Mouse (Mus musculus): ENCODE data around the gene Mlx. TPM values are rescaled to one million over a fixed set of nuclear protein-coding genes. Genes with fewer than 3 reads are reported as not detected.
"Not testable (repeated sequence)": the region's sequence is repeated elsewhere in the genome, so short reads cannot be mapped to it uniquely, and the experiment has no call there.

The Mlx gene
- total RNA-seq, 1 experiment: 42.0 TPM

DNA sequence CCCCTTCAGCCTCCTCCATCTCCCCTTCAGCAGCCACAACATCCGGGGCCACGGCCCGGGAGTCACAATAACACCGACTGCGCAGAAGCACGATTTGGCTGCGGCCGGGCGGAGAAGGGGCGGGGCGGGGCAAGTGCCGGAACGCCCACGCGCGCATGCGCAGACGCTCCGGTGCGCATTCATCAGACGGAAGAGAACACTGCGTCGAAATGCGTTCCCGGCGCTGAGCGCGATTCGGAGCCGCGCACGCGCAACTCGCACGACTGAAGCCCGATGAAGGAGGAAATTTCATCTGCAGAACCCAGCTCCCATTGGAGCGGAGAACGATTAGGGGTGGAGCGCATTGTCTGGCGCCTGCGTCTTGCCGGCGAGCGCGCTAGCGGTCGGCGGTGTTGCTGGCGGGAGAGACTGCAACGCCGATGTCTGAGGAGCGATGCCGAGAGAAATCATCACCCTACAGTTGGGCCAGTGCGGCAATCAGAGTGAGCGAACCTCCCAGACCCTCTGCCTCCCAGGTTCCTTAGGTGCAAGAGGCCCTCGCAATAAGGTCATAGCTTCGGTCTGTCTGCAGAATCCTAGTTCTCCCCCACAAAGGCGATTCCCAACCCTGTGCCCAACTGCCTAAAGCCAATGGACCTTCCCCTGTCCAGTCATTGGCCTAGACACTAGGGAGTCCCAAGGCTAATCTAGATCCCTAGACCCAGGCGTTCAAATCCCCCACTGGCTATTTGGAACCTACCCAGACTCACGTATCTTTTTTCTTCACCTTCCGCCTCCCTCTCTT, 32.9 kb downstream of the Mlx start, which contains the start of the genes Retreg3 and Tubg1:
TSS of gene Retreg3 (minus strand) at position 133 of the 784 bp plus-strand sequence.
TSS of gene Tubg1 (plus strand) at position 178 of the 784 bp plus-strand sequence.
- no peak for TF ChIP-seq ZC3H11A (IDR thresholded peaks at IDR 0.05; ENCODE audit: borderline replicate concordance, low read depth, low read length)
- TF ChIP-seq CHD2 (IDR thresholded peaks at IDR 0.05; ENCODE audit: low read depth, low read length): no peak; the same call in 1 of the 2 replicates
- TF ChIP-seq MAFK (IDR thresholded peaks at IDR 0.05; ENCODE audit: insufficient read depth, low read depth, low read length): no peak
- no peak; the same call in 1 of the 2 replicates for TF ChIP-seq HCFC1 (IDR thresholded peaks at IDR 0.05; ENCODE audit: borderline replicate concordance, insufficient read depth, low read length)
- TF ChIP-seq ZNF384 (IDR thresholded peaks at IDR 0.05; ENCODE audit: low read depth, low read length): no peak
- peak; percentile 98 for DNase-seq (ENCODE audit: low read depth, low spot score)
- Histone ChIP-seq H3K4me3 (ENCODE audit: insufficient read depth in 1 of 2, low read depth in 1 of 2, low read length in 2 of 2, poor library complexity in 1 of 2, severe bottlenecking in 1 of 2) (peak within 1 kb of the TSS; percentile 84 to 88), H3K9ac (ENCODE audit: insufficient read depth, low read depth, low read length, poor library complexity, severe bottlenecking) (peak within 1 kb of the TSS; percentile 93), H3K27ac (ENCODE audit: insufficient read depth, low read depth, low read length, poor library complexity, severe bottlenecking) (peak within 1 kb of the TSS; percentile 51; the same call in 1 of the 2 replicates), H3K36me3 (ENCODE audit: control insufficient read depth, insufficient read depth, low read length, poor library complexity, severe bottlenecking) (peaks cover 7% of the 10 kb centered on the region; the same call in 1 of the 2 replicates), H3K4me1 (ENCODE audit: control insufficient read depth in 2 of 2, insufficient read depth in 2 of 2, low read length in 2 of 2, poor library complexity in 1 of 2) (peaks cover 0 to 5% of the 10 kb centered on the region in 2 experiments; a peak in 3 of 4 replicates), H3K9me3 (ENCODE audit: control insufficient read depth, insufficient read depth, low read depth, low read length) (no peaks in the 10 kb centered on the region)
- in situ Hi-C loops (cut with MboI; ENCODE audit: low sequenced_read_pairs in 2 of 2, unreplicated experiment in 2 of 2): no loop called here

DNA sequence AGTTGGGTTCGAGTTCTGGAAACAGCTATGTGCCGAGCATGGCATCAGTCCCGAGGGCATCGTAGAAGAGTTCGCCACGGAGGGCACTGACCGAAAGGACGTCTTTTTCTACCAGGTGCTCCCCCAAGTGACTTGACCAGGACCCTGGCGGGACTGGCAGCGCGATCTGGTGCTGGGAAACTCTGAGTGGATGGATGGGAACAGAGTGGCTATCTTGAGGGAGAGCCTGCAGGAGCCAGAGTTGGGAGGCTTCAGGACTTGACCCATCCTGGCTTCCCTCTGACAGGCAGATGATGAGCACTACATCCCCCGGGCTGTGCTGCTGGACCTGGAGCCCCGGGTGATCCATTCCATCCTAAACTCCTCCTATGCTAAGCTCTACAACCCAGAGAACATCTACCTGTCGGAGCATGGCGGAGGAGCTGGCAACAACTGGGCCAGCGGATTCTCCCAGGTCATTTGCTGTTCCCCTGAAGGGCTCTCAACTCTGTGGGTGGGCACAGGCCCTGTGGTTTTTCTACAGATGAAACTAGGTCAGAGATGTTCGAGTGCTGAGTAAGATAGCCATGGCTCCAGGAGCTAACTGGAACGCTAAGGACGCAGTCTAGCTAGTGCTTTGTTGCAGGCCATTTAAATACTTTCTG, 33.6 kb downstream of the Mlx start:
- Histone ChIP-seq H3K4me1 (ENCODE audit: control insufficient read depth in 2 of 2, insufficient read depth in 2 of 2, low read length in 2 of 2, poor library complexity in 1 of 2) (peaks cover 0 to 5% of the 10 kb centered on the region in 2 experiments; a peak in 3 of 4 replicates), H3K36me3 (ENCODE audit: control insufficient read depth, insufficient read depth, low read length, poor library complexity, severe bottlenecking) (peaks cover 11% of the 10 kb centered on the region; the same call in 1 of the 2 replicates), H3K9ac (ENCODE audit: insufficient read depth, low read depth, low read length, poor library complexity, severe bottlenecking) (peak overlapping the region; percentile 93), H3K27ac (ENCODE audit: insufficient read depth, low read depth, low read length, poor library complexity, severe bottlenecking) (no peak overlapping the region), H3K4me3 (ENCODE audit: insufficient read depth in 1 of 2, low read depth in 1 of 2, low read length in 2 of 2, poor library complexity in 1 of 2, severe bottlenecking in 1 of 2) (peak overlapping the region; percentile 80 to 85), H3K9me3 (ENCODE audit: control insufficient read depth, insufficient read depth, low read depth, low read length) (no peaks in the 10 kb centered on the region)
- no peak for DNase-seq (ENCODE audit: low read depth, low spot score)
- no peak for TF ChIP-seq ZC3H11A (IDR thresholded peaks at IDR 0.05; ENCODE audit: borderline replicate concordance, low read depth, low read length)
- TF ChIP-seq HCFC1 (IDR thresholded peaks at IDR 0.05; ENCODE audit: borderline replicate concordance, insufficient read depth, low read length): no peak
- no peak for TF ChIP-seq CHD2 (IDR thresholded peaks at IDR 0.05; ENCODE audit: low read depth, low read length)
- TF ChIP-seq MAFK (IDR thresholded peaks at IDR 0.05; ENCODE audit: insufficient read depth, low read depth, low read length): no peak
- TF ChIP-seq ZNF384 (IDR thresholded peaks at IDR 0.05; ENCODE audit: low read depth, low read length): no peak
- in situ Hi-C loops (cut with MboI; ENCODE audit: low sequenced_read_pairs in 2 of 2, unreplicated experiment in 2 of 2): no loop called here

DNA sequence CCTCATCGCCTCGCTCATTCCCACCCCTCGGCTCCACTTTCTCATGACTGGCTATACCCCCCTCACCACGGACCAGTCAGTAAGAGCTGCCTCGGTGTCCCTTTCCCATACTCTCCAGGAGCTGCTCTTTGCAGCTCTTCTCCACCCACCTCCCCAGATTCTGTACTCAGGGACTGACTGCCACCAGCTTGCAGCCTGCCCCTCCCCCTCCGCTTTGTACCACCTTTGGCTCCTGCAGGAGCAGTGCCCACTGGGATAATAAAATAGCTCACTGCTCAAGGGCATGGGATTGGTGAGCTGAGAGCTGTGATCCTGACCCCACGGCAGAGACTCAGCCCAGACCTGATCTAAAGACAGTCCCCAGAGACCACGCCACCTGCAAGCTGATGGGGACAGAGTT, 37.4 kb downstream of the Mlx start:
- H3K4me1 ChIP-seq (ENCODE audit: control insufficient read depth in 2 of 2, insufficient read depth in 2 of 2, low read length in 2 of 2, poor library complexity in 1 of 2); H3K27ac ChIP-seq (ENCODE audit: insufficient read depth, low read depth, low read length, poor library complexity, severe bottlenecking); H3K4me3 ChIP-seq (ENCODE audit: insufficient read depth in 1 of 2, low read depth in 1 of 2, low read length in 2 of 2, poor library complexity in 1 of 2, severe bottlenecking in 1 of 2); H3K9me3 ChIP-seq (ENCODE audit: control insufficient read depth, insufficient read depth, low read depth, low read length); H3K9ac ChIP-seq (ENCODE audit: insufficient read depth, low read depth, low read length, poor library complexity, severe bottlenecking); in situ Hi-C loops (cut with MboI; ENCODE audit: low sequenced_read_pairs in 2 of 2, unreplicated experiment in 2 of 2); DNase-seq (ENCODE audit: low read depth, low spot score): not testable (repeated sequence)
- peaks cover 19% of the 10 kb centered on the region; the same call in 1 of the 2 replicates for H3K36me3 ChIP-seq (ENCODE audit: control insufficient read depth, insufficient read depth, low read length, poor library complexity, severe bottlenecking)

DNA sequence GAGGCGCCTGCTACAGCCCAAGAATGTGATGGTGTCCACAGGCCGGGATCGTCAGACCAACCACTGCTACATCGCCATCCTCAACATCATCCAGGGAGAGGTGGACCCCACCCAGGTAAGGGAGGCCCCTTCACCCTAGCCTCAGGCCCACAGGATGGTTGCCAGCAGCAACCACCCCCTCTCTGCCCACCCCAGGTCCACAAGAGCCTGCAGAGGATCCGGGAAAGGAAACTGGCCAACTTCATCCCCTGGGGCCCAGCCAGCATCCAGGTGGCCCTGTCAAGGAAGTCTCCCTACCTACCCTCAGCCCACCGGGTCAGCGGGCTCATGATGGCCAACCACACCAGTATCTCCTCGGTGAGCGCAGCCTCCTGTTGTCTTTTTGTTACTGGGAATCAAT, 37.9 kb downstream of the Mlx start:
- H3K4me1 ChIP-seq (ENCODE audit: control insufficient read depth in 2 of 2, insufficient read depth in 2 of 2, low read length in 2 of 2, poor library complexity in 1 of 2); H3K9ac ChIP-seq (ENCODE audit: insufficient read depth, low read depth, low read length, poor library complexity, severe bottlenecking); H3K9me3 ChIP-seq (ENCODE audit: control insufficient read depth, insufficient read depth, low read depth, low read length); H3K27ac ChIP-seq (ENCODE audit: insufficient read depth, low read depth, low read length, poor library complexity, severe bottlenecking); in situ Hi-C loops (cut with MboI; ENCODE audit: low sequenced_read_pairs in 2 of 2, unreplicated experiment in 2 of 2); DNase-seq (ENCODE audit: low read depth, low spot score); H3K4me3 ChIP-seq (ENCODE audit: insufficient read depth in 1 of 2, low read depth in 1 of 2, low read length in 2 of 2, poor library complexity in 1 of 2, severe bottlenecking in 1 of 2): not testable (repeated sequence)
- peaks cover 19% of the 10 kb centered on the region; the same call in 1 of the 2 replicates for H3K36me3 ChIP-seq (ENCODE audit: control insufficient read depth, insufficient read depth, low read length, poor library complexity, severe bottlenecking)
